Mouse (Mus musculus) thymus, adult 18-20 months (tissue): ENCODE results near the gene Gm16181.
A peak's percentile ranks its signal among the peaks of the same experiment; 100 is the strongest.

Experiments
- DNase-seq, 2 experiments: peaks; one replicate each; pipeline ENCODE4 v3.0.0; 2022; ENCODE audit warnings: mixed read lengths in 2 of 2

Gm16181 gene

DNA sequence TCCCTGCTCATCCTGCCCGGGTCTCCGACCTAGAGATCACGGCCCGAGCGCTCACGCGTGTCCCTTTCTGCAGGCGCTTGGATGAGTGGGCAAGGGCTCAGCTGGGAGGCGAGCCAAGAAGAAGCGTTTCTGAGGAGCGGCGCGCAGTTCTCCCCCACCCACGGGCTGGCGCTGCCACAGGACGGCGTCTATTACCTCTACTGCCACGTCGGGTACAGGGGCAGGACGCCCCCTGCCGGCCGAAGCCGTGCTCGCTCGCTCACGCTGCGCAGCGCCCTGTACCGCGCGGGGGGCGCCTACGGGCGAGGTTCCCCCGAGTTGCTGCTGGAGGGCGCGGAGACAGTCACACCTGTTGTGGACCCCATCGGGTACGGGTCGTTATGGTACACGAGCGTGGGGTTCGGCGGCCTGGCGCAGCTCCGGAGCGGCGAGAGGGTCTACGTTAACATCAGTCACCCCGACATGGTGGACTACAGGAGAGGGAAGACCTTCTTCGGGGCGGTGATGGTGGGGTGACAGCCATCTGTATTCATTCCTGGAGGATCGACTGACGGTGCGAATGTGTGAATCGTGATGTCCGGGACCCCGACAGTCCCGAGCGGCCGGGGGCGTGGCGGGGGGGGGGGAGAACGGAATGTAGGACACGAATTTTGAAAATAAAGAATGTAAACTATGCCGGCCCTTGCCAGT lies 24.9 kb upstream of the Gm16181 start:
- peak; percentile 93 to 94 for DNase-seq

GRCm38 (mm10) chr17:35196321-35196641 lies 24.4 kb upstream of the Gm16181 start:
- peak in 1 of 2 experiments; percentile 51 for DNase-seq

- DNase-seq = no peak
These were observed 23.5 kb upstream of the Gm16181 start for GRCm38 (mm10) chr17:35197126-35197525.

- no peak for DNase-seq
These were observed 22.6 kb upstream of the Gm16181 start for GRCm38 (mm10) chr17:35198029-35198428.

- DNase-seq = no peak
These were observed 21.7 kb upstream of the Gm16181 start for GRCm38 (mm10) chr17:35198946-35199345.

GRCm38 (mm10) chr17:35200398-35200797 lies 20.2 kb upstream of the Gm16181 start:
- peak; percentile 74 to 87 for DNase-seq

DNA sequence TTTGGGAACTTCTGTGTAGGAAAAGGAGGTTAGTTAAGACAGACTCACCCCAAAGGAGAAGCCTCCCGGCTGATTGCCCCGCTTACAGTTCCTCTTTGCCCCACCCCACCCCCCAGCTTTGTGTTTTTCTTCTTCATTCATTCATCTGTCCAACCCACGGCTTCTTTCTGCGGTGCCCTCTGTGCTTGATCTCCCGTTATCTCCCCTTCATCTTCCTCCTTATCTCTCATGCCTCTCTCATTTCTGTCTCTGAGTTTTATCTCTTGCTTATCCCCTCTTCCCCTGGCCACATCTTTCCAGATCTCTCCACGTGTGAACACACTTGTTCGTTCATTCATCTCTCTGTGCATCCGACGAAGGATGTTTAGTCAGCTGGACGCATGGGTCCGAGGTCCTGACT lies 19.5 kb upstream of the Gm16181 start:
- no peak for DNase-seq

DNA sequence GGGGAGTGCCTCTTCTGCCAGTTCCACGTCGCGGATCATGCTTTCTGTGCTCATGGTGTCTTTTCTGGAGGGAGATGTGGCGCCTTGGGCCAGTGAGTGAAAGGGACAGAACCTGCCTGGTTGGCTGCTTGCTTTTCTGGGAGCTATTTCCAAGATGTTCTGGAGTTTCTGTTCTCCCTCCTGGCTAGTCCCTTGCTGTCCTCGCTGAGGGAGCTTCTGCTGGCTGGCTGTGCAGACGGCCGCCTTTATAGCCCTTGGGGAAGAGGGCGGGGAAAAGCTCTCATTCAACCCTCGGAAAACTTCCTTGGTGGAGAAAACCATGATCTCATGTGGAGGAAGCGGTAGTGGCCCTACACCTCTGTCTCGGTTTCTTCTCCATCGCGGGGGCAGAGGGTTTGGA lies 18.8 kb upstream of the Gm16181 start, which contains the start of gene Tnf:
Tnf (minus strand) TSS at position 221 of the 400 bp plus-strand sequence.
- peak in 1 of 2 experiments; percentile 38 for DNase-seq

DNA sequence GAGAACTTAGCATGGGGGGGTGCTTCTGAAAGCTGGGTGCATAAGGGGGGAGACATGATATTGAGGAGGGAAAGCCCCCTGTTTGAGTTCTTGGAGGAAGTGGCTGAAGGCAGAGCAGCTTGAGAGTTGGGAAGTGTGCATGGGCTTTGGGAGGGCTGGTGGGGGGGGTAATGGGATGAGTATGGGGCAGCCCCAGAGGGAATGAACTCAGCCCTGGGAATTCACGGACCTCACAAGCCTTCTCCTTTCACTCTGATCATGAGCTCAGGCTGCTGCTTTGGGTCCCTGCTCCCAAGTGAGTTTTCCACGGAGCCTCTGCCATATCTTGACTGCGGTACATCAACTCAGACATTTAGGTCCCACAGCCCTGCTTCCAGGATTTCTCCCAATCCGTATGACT lies 18.2 kb upstream of the Gm16181 start:
- no peak for DNase-seq

GRCm38 (mm10) chr17:35204494-35205379 lies 15.9 kb upstream of the Gm16181 start, which contains the start of gene Lta:
Gene Lta, minus strand, starts transcription at chr17:35205351.
- peak; percentile 70 to 84 for DNase-seq

DNA sequence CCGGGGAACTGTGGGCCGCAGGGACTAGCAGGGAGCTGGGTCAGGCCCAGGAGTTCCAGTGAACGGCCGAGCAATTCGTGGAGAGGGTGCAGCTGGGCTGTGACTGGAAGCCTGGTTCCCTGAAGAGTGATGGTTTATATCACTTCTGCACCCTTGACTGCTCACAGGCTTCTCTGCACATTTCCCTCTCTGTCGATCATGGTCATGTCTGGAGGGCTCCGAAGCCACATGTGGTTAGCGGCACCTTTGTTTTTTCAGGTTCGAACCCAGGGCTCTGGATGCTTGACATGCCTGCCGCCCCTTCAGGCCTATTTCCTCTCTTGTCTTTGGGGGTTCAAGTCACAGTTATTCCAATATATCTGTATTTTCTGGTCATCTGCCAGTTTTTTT lies 15.3 kb upstream of the Gm16181 start:
- no peak for DNase-seq

DNA sequence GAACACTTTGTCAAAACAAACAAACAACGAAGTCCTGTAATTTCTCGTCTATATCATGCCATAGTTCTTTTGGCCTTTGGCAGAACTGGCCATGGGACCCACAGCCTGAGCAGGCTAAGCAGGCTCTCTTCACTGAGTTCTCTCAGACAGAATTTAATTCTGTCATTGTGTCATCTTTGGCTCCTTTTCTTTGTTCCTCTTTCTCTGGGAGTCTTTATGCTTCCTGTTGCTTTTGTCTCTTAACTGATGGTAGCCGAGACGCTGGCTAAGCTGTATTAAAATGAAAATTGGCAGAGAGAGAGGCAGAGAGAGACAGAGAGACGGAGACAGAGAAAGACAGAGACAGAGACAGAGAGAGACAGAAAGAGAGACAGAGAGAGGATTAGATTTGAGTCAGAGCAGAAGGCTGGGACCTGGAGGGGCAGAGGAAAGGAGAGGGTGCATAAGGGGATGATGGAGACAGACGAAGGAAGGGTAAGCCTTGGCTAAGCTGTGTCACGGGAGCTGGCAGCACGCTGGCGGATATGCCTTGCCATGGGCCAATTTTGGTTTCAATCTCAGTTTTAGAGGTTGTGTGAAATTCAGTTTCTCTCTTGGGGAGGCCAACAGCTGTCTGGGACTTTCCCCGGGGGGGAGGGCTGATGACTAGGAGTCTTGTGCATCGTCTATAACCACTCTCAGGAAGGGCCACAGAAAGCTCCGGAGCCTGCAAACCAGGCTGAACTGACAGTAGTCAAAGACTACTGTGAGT lies 10.7 kb upstream of the Gm16181 start:
- no peak for DNase-seq

- DNase-seq = no peak
These were observed 10.0 kb upstream of the Gm16181 start for GRCm38 (mm10) chr17:35210593-35210992.

DNA sequence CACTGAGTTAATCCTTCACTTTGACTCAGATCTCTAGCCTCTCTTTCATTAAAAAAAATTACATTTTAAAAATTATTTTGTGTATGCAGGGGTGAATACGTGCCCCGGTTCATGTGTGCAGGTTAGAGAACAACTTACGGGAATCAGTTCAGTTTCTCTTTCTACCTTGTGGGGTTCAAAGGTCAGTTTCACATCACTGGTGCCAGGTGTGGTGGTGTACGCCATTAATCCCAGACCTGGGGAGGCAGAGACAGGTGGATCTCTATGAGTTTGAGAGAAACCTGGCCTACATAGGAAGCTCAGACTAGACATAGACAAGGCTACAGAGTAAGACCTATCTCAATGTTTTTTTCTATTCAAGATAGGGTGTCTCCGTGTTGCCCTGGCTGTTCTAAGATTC lies 7.6 kb upstream of the Gm16181 start:
- DNase-seq = no peak

DNA sequence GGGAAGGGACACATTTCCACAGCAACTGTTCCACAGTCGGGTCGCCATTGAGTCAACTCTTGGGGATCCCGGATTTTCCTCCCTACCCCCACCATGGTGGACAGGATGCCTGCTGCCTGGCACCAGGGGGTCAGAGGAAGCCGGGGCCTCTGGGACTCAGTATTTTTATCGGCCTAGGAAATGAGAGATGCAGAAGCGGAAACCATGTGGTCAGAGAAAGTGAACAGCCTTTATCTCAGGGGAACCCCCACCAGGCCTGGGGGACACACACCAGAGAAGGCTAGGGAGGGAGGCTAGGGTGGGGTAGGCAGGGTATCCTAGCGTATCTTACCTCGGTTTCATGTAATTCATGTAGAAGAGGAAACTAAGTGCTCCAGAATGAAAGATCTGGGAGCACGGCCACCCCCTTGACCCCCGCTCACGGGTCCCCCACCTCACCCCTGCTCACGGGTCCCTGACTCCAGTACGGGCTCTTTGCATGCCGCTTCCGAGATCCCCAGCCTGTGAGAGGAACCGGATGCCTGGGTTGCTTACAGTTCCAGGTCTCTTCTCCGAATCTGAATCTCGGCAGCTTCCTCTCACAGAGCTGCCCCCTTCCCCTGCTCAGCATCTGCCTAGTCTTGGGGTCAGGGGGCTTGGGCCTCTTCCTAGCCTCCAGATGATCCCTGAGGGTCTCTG lies 2.0 kb upstream of the Gm16181 start:
- peak in 1 of 2 experiments; percentile 54 for DNase-seq

- DNase-seq = peak; percentile 50 to 73
These were observed 1.0 kb upstream of the Gm16181 start for GRCm38 (mm10) chr17:35219601-35220041.

- peak; percentile 56 to 73 for DNase-seq
These were observed 1.7 kb downstream of the Gm16181 start for GRCm38 (mm10) chr17:35222299-35222698.

DNA sequence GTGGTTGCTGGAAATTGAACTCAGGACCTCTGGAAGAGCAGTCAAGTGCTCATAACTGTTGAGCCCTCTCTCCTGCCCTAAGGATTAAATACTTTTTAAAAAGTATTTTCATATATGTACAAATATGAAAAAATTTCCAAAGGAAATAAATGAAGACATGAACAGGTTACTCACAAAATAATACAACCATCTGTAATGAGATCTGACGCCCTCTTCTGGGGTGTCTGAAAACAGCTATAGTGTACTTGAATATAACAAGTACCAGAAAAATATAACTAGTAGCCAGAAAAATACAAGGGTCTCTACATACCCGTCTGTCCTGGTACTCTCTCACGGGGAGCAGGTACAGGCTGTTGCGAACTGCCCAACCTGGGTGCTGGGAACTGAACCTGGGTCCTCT lies 4.0 kb downstream of the Gm16181 start:
- DNase-seq = no peak

- no peak for DNase-seq
These were observed 4.8 kb downstream of the Gm16181 start for GRCm38 (mm10) chr17:35225456-35225855.

DNA sequence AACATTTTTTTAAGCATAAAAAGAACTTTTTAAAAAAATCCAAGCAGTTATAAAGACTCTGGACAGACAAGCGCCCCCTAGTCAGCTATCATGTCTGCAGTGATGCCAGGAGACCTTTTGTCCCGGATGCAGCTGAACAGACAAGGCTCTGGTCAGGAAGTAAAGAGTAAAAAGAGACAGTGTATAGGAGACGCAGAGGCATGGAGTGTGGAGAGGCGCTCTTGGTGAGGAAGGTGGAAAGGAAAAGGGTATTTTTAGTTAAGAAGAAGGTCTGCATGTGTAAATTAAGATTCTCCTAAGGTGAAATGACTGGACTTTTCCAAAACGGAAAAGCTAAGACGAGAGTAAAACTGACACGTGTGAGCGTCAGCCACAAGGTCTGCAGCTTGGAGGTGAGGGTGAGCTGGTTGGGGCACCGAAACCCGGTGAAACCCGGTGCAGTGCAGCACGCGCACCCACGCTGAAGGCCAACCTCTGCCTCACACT lies 6.0 kb downstream of the Gm16181 start:
- DNase-seq = no peak

DNA sequence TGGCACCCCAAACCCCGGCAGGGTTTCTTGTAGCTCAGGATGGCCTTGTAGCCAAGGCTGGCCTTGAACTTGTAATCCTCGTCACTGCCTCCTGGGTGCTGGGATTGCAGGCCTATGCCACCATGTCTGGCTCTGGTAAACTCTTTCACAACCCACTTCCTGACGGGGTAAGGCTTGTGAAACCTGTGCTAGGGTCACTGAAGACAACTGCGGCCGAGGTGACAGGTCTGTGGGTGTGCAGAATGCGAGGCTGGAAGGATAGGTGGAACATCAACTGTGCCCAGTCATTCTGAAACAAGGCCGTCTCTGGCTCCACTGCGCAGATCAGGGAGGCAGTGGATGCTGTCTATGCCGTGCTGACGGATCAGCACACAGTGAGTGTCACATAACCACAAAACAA lies 10.4 kb downstream of the Gm16181 start:
- no peak for DNase-seq

- peak; percentile 71 to 78 for DNase-seq
These were observed 11.4 kb downstream of the Gm16181 start for GRCm38 (mm10) chr17:35232043-35232442.
